Mouse (Mus musculus) olfactory bulb, adult 2 months (tissue): ENCODE results near the gene Spsb4.

Experiments
- CTCF ChIP-seq: fragments of 200-500 bp; IDR thresholded peaks from 2 replicates; pipeline ENCODE4 v1.5.1; 2012; ENCODE audit warnings: low read depth, mild to moderate bottlenecking, low read length, moderate library complexity; ENCODE audit not compliant: insufficient read depth
- POLR2A ChIP-seq: fragments of 200-500 bp; IDR thresholded peaks from 2 replicates; pipeline ENCODE4 v1.6.1; 2012; ENCODE audit warnings: mild to moderate bottlenecking, low read depth, low read length, moderate library complexity; ENCODE audit not compliant: insufficient read depth

DNA sequence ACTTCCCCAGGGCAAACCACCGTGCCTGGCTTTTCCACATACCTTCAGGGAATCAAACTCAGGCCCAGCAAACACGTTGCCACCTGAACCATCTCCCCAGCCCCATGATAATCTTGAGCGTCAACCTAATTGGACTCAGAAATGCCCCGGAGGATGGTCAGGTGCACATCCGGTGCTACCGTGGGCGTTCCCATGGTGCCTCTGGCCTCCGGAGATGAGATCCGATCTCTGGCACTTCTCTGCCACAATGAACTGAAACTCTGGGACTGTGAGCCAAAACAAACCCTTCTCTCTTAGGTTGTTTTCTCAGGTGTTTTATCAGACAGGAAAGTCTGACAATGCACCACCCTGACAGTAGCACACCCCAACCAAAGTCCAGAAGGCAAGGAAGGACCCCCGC, 17.2 kb downstream of the Spsb4 start:
- TF ChIP-seq CTCF (no peak), POLR2A (no peak)
